Mouse (Mus musculus) embryo, embryonic 11 days (tissue): ENCODE measurements around the gene Cdc42ep3.

ENCODE experiments used
- DNase-seq: peaks from one replicate; pipeline ENCODE4 v3.0.0-alpha.2; 2015

The Cdc42ep3 gene

DNA sequence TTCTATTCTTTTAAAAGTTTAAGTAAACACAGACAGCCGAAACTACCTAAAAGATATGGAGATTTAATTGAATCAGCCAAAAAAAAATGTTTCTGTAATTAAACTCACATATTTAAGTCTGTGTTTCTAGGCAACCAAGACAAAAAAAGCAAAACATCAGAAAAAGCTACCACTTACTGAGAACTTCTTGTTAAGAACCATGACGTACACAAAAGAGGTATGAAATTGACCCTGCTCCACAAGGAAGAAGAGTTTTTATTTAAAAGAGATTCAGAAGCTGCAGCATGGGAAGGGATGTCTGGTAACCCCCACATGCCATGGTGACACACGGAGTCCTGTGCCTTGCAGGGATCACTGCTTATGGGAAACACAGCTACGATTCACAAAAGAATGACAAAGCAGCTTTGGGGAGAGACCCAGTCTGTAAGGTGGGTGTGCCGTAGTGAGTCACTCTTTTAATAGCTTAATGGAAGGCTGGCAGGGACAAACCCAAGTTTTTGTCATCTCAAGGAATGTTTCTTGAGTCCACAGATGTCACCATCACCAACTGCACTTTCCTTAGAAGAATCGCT lies 69.8 kb downstream of the Cdc42ep3 start:
- peak; percentile 14 for DNase-seq
